Mouse (Mus musculus): Measurements from ENCODE around the gene Mpnd. TPM values are rescaled to one million over a fixed set of nuclear protein-coding genes. Genes with fewer than 3 reads are reported as not detected.

Gene Mpnd
- polyA plus RNA-seq (2016; fragmentation: Nextera tagmentation; extraction: Ambion mirVana): 195 and 205 TPM in 2 replicates

DNA sequence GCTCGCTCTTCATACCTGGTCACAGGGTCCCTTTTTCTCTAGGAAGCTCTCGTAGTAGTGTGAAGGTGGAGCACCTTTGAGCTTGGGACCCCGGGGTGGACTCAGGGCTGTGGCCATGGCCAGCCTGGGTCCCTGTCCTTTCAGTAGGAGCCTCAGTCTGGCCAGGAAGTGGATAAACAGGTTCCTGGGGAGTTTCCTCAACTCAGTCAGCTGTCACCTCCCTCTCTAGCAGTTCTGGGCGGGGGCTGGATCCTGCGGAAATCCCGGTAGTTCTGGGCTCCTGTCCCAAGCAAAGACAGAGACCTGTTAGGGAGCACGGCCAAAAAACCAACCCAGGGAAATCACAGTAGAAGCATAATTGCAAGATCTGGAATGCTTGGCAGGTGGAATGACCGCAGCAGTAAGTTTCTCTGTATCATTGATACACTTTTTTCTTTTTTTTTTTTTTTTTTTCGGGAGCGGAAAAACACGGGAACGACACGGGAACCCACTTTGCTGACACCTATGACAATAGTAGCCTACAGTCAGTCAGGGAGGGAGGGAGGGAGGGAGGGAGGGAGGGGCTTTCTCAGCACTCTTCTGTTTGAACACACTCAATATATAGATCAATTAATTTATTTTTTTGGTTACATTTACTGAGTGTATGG lies at the start of gene Mpnd, which contains the start of gene Stap2:
TSS of gene Mpnd (plus strand) at position 297 of the 647 bp plus-strand sequence.
TSS of gene Stap2 (minus strand) at position 170 of the 647 bp plus-strand sequence.
- WGBS: 66% methylated on average over 13 of the region's 13 CpGs
- Histone ChIP-seq H3K27ac (replicated peaks) (no peak within 1 kb of the TSS), H3K27me3 (peaks cover 32% of the 10 kb centered on the region), H3K4me2 (replicated peaks) (no peak within 1 kb of the TSS), H3K4me3 (no peak within 1 kb of the TSS), H3K9me3 (no peaks in the 10 kb centered on the region), H3K9ac (replicated peaks) (0 out of 2 replicates have a peak within 1 kb of the TSS, but pooled peaks have one; percentile 34), H3K4me1 (peaks cover 17% of the 10 kb centered on the region), H3K36me3 (0 out of 2 replicates have a peak, but pooled peaks cover 2% of the 10 kb centered on the region)
- ATAC-seq (ENCODE audit: low FRiP score, low read depth): no peak

DNA sequence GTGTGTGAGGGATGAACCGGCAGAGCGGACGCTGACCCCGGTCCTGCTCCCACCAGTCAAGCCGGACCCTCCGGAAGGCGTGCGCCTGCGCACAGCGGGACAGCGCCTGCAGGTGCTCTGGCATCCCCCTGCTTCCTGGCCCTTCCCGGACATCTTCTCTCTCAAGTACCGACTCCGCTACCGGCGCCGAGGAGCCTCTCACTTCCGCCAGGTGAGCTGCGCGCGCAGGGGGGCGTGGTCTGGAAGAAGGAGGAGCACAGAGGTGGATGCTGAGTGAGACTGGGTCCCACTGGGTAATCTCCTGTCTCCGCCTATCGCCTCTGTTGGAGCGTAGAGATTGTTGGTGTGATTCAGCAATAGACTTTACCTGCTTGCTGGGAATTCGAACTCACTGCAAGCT lies 49.4 kb upstream of the Mpnd start:
- H3K4me1 ChIP-seq: peaks cover 27% of the 10 kb centered on the region
- peak overlapping the region; percentile 54 for H3K27ac ChIP-seq (replicated peaks)
- H3K9me3 ChIP-seq: no peaks in the 10 kb centered on the region
- ATAC-seq (ENCODE audit: low FRiP score, low read depth): peak; percentile 10; the same call in 1 of the 2 replicates
- under 1% methylated on average over 26 of the region's 26 CpGs for WGBS
- peak overlapping the region; percentile 64 for H3K9ac ChIP-seq (replicated peaks)
- peak overlapping the region; percentile 84 for H3K4me2 ChIP-seq (replicated peaks)
- H3K4me3 ChIP-seq: peak overlapping the region; percentile 50
- peaks cover 23% of the 10 kb centered on the region for H3K27me3 ChIP-seq
- H3K36me3 ChIP-seq: no peaks in the 10 kb centered on the region

DNA sequence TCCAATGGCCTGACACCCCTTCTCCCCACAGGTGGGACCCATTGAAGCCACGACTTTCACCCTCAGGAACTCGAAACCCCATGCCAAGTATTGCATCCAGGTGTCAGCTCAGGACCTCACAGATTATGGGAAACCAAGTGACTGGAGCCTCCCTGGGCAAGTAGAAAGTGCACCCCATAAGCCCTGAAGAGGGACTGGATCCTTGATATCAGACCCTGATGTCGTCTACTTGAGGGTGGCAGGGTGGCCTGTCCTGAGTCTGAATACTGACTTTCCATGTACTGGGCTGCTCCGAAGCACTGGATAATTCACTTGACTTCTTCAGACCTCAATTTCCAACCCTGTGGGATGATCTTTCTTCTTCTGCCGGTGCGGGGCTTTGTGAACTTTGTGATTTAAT lies 48.9 kb upstream of the Mpnd start:
- peaks cover 4% of the 10 kb centered on the region; the same call in 1 of the 2 replicates for H3K36me3 ChIP-seq
- no peak for ATAC-seq (ENCODE audit: low FRiP score, low read depth)
- H3K4me1 ChIP-seq: peaks cover 27% of the 10 kb centered on the region
- peak overlapping the region; percentile 64; the same call in 1 of the 2 replicates for H3K9ac ChIP-seq (replicated peaks)
- 41% methylated on average over 6 of the region's 6 CpGs for WGBS
- H3K27me3 ChIP-seq: peaks cover 18% of the 10 kb centered on the region
- H3K27ac ChIP-seq (replicated peaks): peak overlapping the region; percentile 54
- H3K4me3 ChIP-seq: peak overlapping the region; percentile 50
- H3K4me2 ChIP-seq (replicated peaks): peak overlapping the region; percentile 84
- no peaks in the 10 kb centered on the region for H3K9me3 ChIP-seq

DNA sequence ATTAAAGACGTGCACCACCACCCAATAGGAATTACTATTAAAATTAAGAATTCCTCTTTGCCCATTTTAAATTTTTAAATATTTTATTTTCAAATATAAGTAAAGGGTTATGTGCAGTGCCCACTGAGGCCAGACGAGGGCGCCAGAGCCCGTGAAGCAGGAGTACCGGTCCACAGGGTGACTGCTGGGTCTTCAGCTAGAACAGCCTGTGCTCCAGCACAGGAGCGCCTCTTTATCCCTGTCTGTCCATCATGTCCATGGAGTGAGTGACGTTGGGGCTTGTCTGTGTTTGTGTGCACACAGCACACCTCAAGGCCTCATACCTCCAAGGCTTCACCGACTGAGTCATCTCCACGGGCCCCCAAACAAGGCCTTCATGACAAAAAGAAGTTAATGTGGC lies 48.3 kb upstream of the Mpnd start:
- Histone ChIP-seq H3K4me2 (replicated peaks) (peak overlapping the region; percentile 84), H3K4me1 (peaks cover 27% of the 10 kb centered on the region), H3K27me3 (peaks cover 18% of the 10 kb centered on the region)

DNA sequence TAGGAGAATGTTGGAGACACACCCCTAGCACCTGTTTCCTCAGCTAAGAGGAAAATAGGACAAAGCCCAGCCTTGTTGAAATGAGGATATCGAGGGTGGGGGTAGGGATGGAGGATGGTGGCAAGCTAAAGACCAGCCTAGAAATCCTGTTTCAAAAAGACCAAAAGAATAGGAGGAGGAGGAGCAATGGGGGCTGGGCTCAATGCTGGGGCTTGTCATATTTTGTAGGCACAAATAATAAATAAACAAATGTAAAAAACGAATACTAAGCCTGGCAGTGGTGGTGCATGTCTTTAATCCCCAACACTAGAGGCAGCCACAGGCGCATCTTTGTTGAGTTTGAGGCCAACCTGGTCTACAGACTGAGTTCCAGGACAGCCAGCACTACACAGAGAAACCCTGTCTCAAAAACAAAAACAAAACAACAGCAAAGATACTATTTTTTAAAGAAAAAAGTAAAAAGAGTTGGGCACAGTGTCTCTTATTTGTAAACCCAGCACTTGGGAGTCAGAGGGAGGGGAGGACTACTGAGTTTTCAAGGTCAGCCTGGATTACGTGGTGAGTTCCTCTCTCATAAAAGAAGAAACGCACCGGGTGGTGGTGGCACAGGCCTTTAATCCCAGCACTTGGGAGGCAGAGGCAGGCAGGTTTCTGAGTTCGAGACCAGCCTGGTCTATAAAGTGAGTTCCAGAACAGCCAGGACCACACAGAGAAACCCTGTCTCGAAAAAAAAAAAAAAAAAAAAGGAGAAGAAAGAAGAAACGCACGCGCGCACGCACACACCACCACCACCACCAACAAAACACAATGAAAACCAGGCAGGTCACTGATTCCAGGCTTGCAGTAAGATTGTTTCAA lies 47.6 kb upstream of the Mpnd start:
- 78% methylated on average over 12 of the region's 13 CpGs for WGBS
- H3K36me3 ChIP-seq: peaks cover 11% of the 10 kb centered on the region
- peak overlapping the region; percentile 95 for H3K27ac ChIP-seq (replicated peaks)
- H3K27me3 ChIP-seq: peaks cover 15% of the 10 kb centered on the region
- peaks cover 27% of the 10 kb centered on the region for H3K4me1 ChIP-seq
- H3K4me2 ChIP-seq (replicated peaks): peak overlapping the region; percentile 77
- ATAC-seq (ENCODE audit: low FRiP score, low read depth): no peak
- H3K9me3 ChIP-seq: no peaks in the 10 kb centered on the region
- H3K9ac ChIP-seq (replicated peaks): peak overlapping the region; percentile 73
- peak overlapping the region; percentile 59 for H3K4me3 ChIP-seq

More for the DNA sequence above, 48.3 kb upstream of the Mpnd start:
- peaks cover 10% of the 10 kb centered on the region for H3K36me3 ChIP-seq
- peak overlapping the region; percentile 54 for H3K27ac ChIP-seq (replicated peaks)
- WGBS: 9% methylated on average over 9 of the region's 9 CpGs
- 0 out of 2 replicates have a peak overlapping the region, but pooled peaks have one; percentile 12 for H3K4me3 ChIP-seq
- ATAC-seq (ENCODE audit: low FRiP score, low read depth): peak; percentile 35
- 0 out of 2 replicates have a peak overlapping the region, but pooled peaks have one; percentile 20 for H3K9ac ChIP-seq (replicated peaks)
- no peaks in the 10 kb centered on the region for H3K9me3 ChIP-seq

DNA sequence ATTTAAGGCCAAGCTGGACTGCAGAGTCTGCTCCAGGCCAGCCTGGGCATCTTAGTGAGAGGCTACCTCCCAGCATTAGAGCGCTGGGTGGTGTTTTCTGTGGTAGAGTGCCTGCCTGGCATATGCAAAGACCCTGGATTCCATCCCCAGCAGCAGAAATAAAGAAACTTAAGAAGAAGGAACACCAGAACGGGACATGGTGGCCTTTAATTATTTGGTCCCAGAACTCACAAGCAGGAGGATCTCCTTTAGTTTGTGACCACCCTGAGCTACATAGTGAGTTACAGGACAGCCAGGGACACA lies 47.0 kb upstream of the Mpnd start:
- 30% methylated on average over 2 of the region's 2 CpGs for WGBS
- H3K4me2 ChIP-seq (replicated peaks): peak overlapping the region; percentile 77
- no peak for ATAC-seq (ENCODE audit: low FRiP score, low read depth)
- H3K9me3 ChIP-seq: no peaks in the 10 kb centered on the region
- H3K27me3 ChIP-seq: peaks cover 15% of the 10 kb centered on the region
- H3K36me3 ChIP-seq: peaks cover 17% of the 10 kb centered on the region
- peak overlapping the region; percentile 59 for H3K4me3 ChIP-seq
- peak overlapping the region; percentile 73 for H3K9ac ChIP-seq (replicated peaks)
- H3K4me1 ChIP-seq: peaks cover 27% of the 10 kb centered on the region
- peak overlapping the region; percentile 95 for H3K27ac ChIP-seq (replicated peaks)

DNA sequence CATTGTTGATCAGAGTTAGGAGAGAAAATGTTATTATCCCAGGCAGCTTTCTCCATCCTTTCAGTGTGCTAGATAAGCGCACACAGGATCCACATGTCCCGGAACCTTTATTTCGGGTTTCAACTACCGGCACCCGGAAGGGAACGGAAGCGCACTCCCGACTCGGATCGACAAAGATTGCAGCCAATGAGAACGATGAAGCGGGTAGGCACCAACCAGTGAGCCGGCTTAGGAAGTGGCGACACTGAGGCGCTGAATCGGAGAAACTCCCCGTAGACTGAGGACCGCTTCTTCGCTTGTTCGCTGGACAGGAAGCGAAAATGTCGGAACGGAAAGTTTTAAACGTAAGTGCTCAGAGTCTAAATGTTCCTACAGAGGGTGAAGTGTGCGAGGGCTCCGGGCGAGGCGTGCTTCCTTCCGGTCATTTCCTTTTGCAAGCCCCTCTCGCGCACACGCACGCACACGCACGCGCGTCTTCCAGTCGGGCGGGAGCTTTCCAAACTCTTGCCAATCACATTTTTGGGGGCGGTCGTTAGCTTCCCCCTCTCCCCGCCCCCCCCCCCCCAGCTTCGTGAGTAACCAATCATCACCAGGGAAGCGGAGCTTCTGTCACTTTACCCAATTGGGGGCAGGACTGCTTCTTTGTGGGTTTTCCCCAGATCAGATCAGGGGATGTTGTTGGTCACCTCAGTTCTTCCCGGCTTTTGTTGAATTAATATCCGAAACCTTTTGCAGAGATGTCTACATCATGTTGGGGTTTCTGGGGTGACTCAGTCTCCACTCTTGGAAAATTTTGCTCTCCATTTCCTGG lies 46.4 kb upstream of the Mpnd start, which contains the start of gene Yju2:
TSS of gene Yju2 (plus strand) at position 182 of the 811 bp plus-strand sequence.
- Histone ChIP-seq H3K4me1 (peaks cover 27% of the 10 kb centered on the region), H3K4me2 (replicated peaks) (peak within 1 kb of the TSS; percentile 77), H3K9ac (replicated peaks) (peak within 1 kb of the TSS; percentile 73), H3K9me3 (no peaks in the 10 kb centered on the region), H3K27me3 (peaks cover 13% of the 10 kb centered on the region), H3K36me3 (peaks cover 23% of the 10 kb centered on the region), H3K4me3 (peak within 1 kb of the TSS; percentile 59), H3K27ac (replicated peaks) (peak within 1 kb of the TSS; percentile 95)
- WGBS: under 1% methylated on average over 45 of the region's 46 CpGs
- ATAC-seq (ENCODE audit: low FRiP score, low read depth): peak; percentile 91

DNA sequence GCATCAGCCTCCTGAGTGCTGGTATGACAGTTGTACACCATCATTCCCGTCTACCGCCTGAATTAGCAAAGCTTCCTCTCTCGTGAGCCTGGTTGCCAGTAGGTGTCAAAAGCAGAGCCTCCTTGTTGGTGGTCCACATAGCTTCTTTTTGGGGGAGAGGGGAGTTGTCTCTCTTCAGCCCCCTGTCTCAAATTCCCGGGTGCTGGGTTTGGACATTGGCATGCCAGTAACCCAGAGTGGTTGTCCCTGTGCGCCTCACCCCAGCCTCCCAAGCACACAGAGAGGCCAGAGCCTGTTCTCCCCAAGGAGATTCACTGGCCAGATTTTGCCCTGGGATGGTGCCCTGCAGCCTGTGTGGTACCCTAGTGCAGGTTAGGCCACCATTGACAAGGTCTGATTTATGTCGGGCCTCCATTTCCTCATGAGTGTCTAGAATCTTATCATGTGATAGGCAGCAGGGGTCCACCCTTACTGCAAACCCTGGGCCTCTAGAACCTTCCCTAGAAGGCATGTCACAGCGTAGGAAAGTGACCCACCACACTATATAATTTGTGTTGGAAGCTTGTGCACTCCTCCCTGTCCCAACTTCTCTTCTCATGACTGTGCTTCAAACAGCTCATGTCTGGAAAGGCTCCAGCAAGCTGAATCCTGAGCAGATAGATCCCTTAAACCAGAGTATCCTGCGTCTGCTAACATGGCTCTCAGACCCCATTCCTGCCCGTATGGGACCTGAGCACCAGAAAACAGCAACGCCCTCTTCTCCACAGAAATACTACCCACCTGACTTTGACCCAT lies 45.4 kb upstream of the Mpnd start:
- Histone ChIP-seq H3K4me1 (peaks cover 27% of the 10 kb centered on the region), H3K36me3 (peaks cover 33% of the 10 kb centered on the region), H3K9me3 (no peaks in the 10 kb centered on the region), H3K4me2 (replicated peaks) (peak overlapping the region; percentile 77), H3K4me3 (peak overlapping the region; percentile 59), H3K9ac (replicated peaks) (peak overlapping the region; percentile 47), H3K27ac (replicated peaks) (peak overlapping the region; percentile 95), H3K27me3 (peaks cover 3% of the 10 kb centered on the region)
- ATAC-seq (ENCODE audit: low FRiP score, low read depth): no peak
- 78% methylated on average over 10 of the region's 10 CpGs for WGBS

DNA sequence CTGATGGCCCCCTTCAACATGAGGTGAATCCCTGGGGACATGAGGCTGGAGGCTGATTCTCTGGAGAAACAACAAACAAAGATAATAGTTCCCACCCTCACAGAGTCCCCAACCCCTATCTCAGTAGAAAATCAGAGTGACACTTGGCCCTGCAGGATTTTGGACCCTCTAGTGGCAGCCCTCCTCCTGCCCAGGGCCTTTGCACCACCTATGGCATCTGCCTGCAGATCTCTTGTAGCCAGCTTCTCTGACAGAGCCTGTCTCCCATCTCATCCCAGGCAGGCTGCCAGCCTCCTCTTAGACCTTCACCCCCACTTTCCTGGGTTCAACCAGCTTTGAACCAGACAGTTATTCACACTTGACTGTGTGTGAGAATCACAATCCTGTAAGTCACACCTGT lies 44.7 kb upstream of the Mpnd start:
- Histone ChIP-seq H3K9me3 (no peaks in the 10 kb centered on the region), H3K27ac (replicated peaks) (no peak overlapping the region), H3K4me1 (peaks cover 27% of the 10 kb centered on the region), H3K27me3 (no peaks in the 10 kb centered on the region; the same call in 1 of the 2 replicates), H3K4me2 (replicated peaks) (no peak overlapping the region), H3K9ac (replicated peaks) (no peak overlapping the region), H3K36me3 (peaks cover 37% of the 10 kb centered on the region), H3K4me3 (no peak overlapping the region)
- ATAC-seq (ENCODE audit: low FRiP score, low read depth): no peak

DNA sequence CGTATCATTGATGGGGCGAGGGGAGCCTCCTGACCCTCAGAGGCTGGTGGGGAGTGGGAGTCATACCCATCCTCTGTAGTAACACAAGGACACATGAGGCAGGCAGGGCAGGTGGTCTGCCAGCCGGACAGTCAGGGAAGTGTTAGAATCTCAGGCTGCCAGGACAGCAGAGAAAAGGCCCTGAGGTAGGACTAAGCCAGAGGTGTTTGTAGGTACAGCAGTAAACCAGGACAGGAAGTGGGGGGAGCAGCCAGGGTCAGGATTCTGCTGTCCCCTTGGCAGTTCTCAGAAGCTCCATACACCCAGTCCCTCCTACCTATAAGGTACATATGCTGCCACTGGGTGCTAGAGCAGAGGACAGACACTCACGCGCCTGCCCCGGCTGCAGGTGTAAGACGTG lies 43.9 kb upstream of the Mpnd start:
- Histone ChIP-seq H3K4me2 (replicated peaks) (no peak overlapping the region), H3K4me3 (no peak overlapping the region), H3K27me3 (no peaks in the 10 kb centered on the region), H3K4me1 (peaks cover 18% of the 10 kb centered on the region), H3K36me3 (peaks cover 45% of the 10 kb centered on the region), H3K27ac (replicated peaks) (no peak overlapping the region), H3K9ac (replicated peaks) (no peak overlapping the region), H3K9me3 (no peaks in the 10 kb centered on the region)
- no peak for ATAC-seq (ENCODE audit: low FRiP score, low read depth)
- 97% methylated on average over 7 of the region's 7 CpGs for WGBS

DNA sequence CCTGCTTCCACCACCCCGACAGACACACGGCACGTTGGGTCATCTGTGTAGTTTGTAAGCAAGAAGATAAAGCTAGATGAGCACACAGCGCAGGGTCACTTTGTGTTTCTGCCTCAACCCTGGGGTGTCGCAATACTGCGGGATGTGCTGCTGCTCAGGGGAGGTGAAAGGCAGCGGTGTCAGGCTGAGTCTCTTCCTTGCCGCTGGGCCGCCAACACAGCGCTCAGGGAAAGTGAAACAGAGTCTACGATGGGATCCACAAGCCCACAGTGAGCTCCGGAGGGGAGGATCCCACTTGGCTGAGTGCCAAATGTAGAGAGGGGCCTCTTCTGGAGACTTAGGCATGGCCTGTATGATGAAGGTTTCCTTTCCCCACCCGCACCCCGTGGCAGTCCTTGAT lies 42.3 kb upstream of the Mpnd start:
- peaks cover 16% of the 10 kb centered on the region for H3K4me1 ChIP-seq
- peaks cover 58% of the 10 kb centered on the region for H3K36me3 ChIP-seq
- H3K27ac ChIP-seq (replicated peaks): no peak overlapping the region

More for the DNA sequence above, 42.3 kb upstream of the Mpnd start:
- no peak overlapping the region for H3K4me2 ChIP-seq (replicated peaks)
- 87% methylated on average over 14 of the region's 14 CpGs for WGBS
- H3K9ac ChIP-seq (replicated peaks): no peak overlapping the region
- no peak overlapping the region for H3K4me3 ChIP-seq
- no peak for ATAC-seq (ENCODE audit: low FRiP score, low read depth)
- no peaks in the 10 kb centered on the region for H3K9me3 ChIP-seq
- no peaks in the 10 kb centered on the region for H3K27me3 ChIP-seq
